Mouse (Mus musculus): ENCODE results near the gene Il12a. TPM values are rescaled to one million over a fixed set of nuclear protein-coding genes. Genes with fewer than 3 reads are reported as not detected.

Gene Il12a
- polyA plus RNA-seq, 1 experiment from 2014 or later, result 0.13 TPM

Other genes with a start within 250 kb of the Il12a start
- gene 1110032F04Rik, start 178.9 kb downstream of the Il12a start, polyA plus RNA-seq (2015; fragmentation: Nextera tagmentation; extraction: Ambion mirVana), result 2.2 and 2.6 TPM in 2 replicates

Measured in forebrain, embryonic 13.5 days (tissue).